Mouse (Mus musculus): ENCODE measurements around the gene Myl6.

DNA sequence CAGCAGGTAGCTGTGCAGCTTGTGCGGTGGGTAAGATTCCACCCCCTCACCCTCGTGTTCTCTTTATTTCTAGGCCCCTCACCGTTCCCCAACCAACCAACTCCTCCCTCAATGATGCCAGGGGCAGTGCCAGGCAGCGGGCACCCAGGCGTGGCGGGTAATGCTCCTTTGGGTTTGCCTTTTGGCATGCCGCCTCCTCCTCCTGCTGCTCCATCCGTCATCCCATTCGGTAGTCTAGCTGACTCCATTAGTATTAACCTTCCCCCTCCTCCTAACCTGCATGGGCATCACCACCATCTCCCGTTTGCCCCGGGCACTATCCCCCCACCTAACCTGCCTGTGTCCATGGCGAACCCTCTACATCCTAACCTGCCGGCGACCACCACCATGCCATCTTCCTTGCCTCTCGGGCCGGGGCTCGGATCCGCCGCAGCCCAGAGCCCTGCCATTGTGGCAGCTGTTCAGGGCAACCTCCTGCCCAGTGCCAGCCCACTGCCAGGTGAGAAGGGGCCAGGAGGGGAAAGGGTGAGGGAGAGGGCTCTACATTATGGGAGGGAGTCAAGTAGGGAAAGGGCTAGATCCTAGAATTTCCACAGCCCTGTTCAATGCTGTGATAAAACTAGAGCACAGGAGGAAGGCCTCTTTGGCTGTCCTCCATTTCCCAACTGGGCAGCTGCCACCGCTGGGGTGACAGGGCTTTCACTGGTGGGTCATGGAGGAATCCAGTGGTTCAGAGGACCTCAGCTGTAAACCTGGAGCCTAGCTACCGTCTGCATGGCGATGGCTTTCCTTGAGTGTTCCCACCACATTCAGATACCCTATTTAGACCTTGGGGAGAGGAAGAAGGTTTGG, 5.9 kb downstream of the Myl6 start:
- TF ChIP-seq CTCF (conservative IDR thresholded peaks at IDR 0.05; ENCODE audit: insufficient read depth, insufficient read length, low read depth, low read length), result no peak
- no peak for TF ChIP-seq POLR2A (IDR thresholded peaks at IDR 0.05; ENCODE audit: low read depth, low read length)

Measured in kidney, adult 2 months (tissue).